Mouse (Mus musculus) v-Abl transformed pro-B cells (cell line): ENCODE measurements at regions not wholly inside any gene's neighbourhood (a gene's known extent, or its start where the extent isn't known, plus 50 kb on each side); places are given as distances from the start of the nearest gene placed in this dataset.

Experiments used
- in situ Hi-C, 2 experiments: fragments of 400-800 bp; cut with MboI; formaldehyde crosslinking; loops; one replicate each; pipeline ENCODE4 v1.15.1; 2025; ENCODE audit not compliant: unreplicated experiment in 2 of 2

- in situ Hi-C loops: no loop called here
Observed at GRCm38 (mm10) chr3:66592259-66592658, 295.6 kb upstream of the Veph1 start.

- in situ Hi-C loops: no loop called here
Observed at GRCm38 (mm10) chr3:66590775-66591174, 294.1 kb upstream of the Veph1 start.

- in situ Hi-C loops: no loop called here
Observed at GRCm38 (mm10) chr3:66589483-66589882, 292.8 kb upstream of the Veph1 start.

- in situ Hi-C loops: no loop called here
Observed at GRCm38 (mm10) chr3:66584831-66585230, 288.2 kb upstream of the Veph1 start.

GRCm38 (mm10) chr3:66584101-66584500 is 287.5 kb upstream of the Veph1 start:
- in situ Hi-C loops: no loop called here

GRCm38 (mm10) chr3:66576659-66577058 is 280.0 kb upstream of the Veph1 start:
- in situ Hi-C loops: no loop called here

- in situ Hi-C loops: loop anchor here in 1 of 2 experiments (25.0 kb wide), 1 partner anchor 763 kb away; no protein-coding TSS in a partner anchor
Observed at GRCm38 (mm10) chr3:66574321-66574720, 277.7 kb upstream of the Veph1 start.

- in situ Hi-C loops: loop anchor here in 1 of 2 experiments (25.0 kb wide), 1 partner anchor 764 kb away; no protein-coding TSS in a partner anchor
Observed at GRCm38 (mm10) chr3:66572887-66573519, 276.4 kb upstream of the Veph1 start.

GRCm38 (mm10) chr3:66570342-66570741 is 273.7 kb upstream of the Veph1 start:
- in situ Hi-C loops: loop anchor here in 1 of 2 experiments (25.0 kb wide), 1 partner anchor 767 kb away; no protein-coding TSS in a partner anchor

- in situ Hi-C loops: loop anchor here in 1 of 2 experiments (25.0 kb wide), 1 partner anchor 773 kb away; no protein-coding TSS in a partner anchor
Observed at GRCm38 (mm10) chr3:66564268-66565245, 267.9 kb upstream of the Veph1 start.

- in situ Hi-C loops: loop anchor here in 1 of 2 experiments (25.0 kb wide), 1 partner anchor 774 kb away; no protein-coding TSS in a partner anchor
Observed at GRCm38 (mm10) chr3:66563329-66563728, 266.7 kb upstream of the Veph1 start.

GRCm38 (mm10) chr3:66555538-66555937 is 258.9 kb upstream of the Veph1 start:
- in situ Hi-C loops: loop anchor here in 1 of 2 experiments (25.0 kb wide), 1 partner anchor 782 kb away; no protein-coding TSS in a partner anchor

- in situ Hi-C loops: loop anchor here in 1 of 2 experiments (25.0 kb wide), 1 partner anchor 786 kb away; no protein-coding TSS in a partner anchor
Observed at GRCm38 (mm10) chr3:66550920-66551319, 254.3 kb upstream of the Veph1 start.

- in situ Hi-C loops: no loop called here
Observed at GRCm38 (mm10) chr3:66546576-66546975, 249.9 kb upstream of the Veph1 start.

- in situ Hi-C loops: no loop called here
Observed at GRCm38 (mm10) chr3:66544139-66544933, 247.7 kb upstream of the Veph1 start.

- in situ Hi-C loops: no loop called here
Observed at GRCm38 (mm10) chr3:66542865-66543264, 246.2 kb upstream of the Veph1 start.

- in situ Hi-C loops: no loop called here
Observed at GRCm38 (mm10) chr3:66537913-66538312, 241.3 kb upstream of the Veph1 start.

GRCm38 (mm10) chr3:66537106-66537893 is 240.7 kb upstream of the Veph1 start:
- in situ Hi-C loops: no loop called here

GRCm38 (mm10) chr3:66536673-66537072 is 240.0 kb upstream of the Veph1 start:
- in situ Hi-C loops: no loop called here
